Mouse (Mus musculus): ENCODE measurements around the gene Coro7. TPM values are rescaled to one million over a fixed set of nuclear protein-coding genes. Genes with fewer than 3 reads are reported as not detected.

Gene Coro7
- total and polyA plus RNA-seq, 2 experiments from 2014 or later: 28.7 to 31.1 TPM

DNA sequence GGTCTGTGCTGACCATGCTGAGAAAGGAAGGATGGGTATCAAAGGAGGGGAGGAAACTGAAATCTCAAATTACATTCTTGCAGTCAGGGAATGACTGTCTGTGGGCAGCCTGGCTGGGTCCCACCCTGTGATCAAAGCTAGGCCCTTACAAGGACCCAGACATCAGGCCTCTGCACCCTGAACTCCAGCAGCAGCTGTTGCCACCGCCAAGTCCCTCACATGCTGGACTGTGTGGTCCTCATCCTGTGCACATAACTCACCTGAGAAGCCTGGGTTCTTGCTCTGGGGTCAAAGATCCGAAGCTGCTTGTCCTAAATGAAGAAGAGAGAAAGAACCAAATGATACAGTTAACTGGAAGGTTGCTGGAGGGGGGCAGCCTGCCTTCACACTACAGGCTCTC is 18.0 kb downstream of the Coro7 start:
- no peaks in the 10 kb centered on the region for H3K9me3 ChIP-seq (ENCODE audit: low read length)
- 83% methylated on average over 2 of the region's 2 CpGs for WGBS
- no peak overlapping the region for H3K4me3 ChIP-seq (ENCODE audit: low read depth, low read length)

DNA sequence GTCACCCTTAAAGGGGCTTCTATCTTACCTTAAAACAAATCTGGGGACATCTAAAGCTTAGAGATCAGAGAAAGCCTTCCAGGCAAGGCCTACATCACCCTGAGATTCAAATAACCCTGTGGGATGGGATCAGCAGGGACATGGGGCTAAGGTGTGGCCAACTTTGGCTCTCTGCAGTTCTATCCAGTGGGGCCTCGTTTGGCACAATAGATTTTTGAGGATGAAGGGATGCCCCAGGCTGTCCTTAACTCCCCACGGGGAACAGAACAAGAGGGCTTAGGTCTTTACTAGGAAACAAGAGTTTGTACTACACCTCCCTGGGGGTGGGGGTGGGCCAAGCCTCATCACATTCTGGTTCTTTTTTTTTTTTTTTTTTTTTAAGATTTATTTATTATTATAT is 20.3 kb downstream of the Coro7 start:
- H3K4me1 ChIP-seq (ENCODE audit: insufficient read depth, low read length): no peaks in the 10 kb centered on the region
- no peak overlapping the region for H3K4me3 ChIP-seq (ENCODE audit: low read depth, low read length)
- peaks cover 22% of the 10 kb centered on the region for H3K36me3 ChIP-seq (ENCODE audit: insufficient read depth, low read length)
- no peaks in the 10 kb centered on the region for H3K27me3 ChIP-seq (ENCODE audit: insufficient read depth, low read length)
- no peak for ATAC-seq (ENCODE audit: low FRiP score)
- no peak overlapping the region for H3K27ac ChIP-seq (ENCODE audit: low read depth, low read length)
- H3K9ac ChIP-seq (replicated peaks; ENCODE audit: low read length, poor library complexity, severe bottlenecking): no peak overlapping the region
- TF ChIP-seq CTCF (IDR thresholded peaks at IDR 0.05): no peak
- 5% methylated on average over 2 of the region's 2 CpGs for WGBS
- no peak for DNase-seq (ENCODE audit: low spot score)
- no peak overlapping the region for H3K4me2 ChIP-seq (ENCODE audit: low read depth, low read length, poor library complexity, severe bottlenecking)
- no peaks in the 10 kb centered on the region for H3K9me3 ChIP-seq (ENCODE audit: low read length)

More for the DNA sequence above, 18.0 kb downstream of the Coro7 start:
- H3K27ac ChIP-seq (ENCODE audit: low read depth, low read length): no peak overlapping the region
- H3K4me1 ChIP-seq (ENCODE audit: insufficient read depth, low read length): no peaks in the 10 kb centered on the region
- TF ChIP-seq CTCF (IDR thresholded peaks at IDR 0.05): no peak
- H3K27me3 ChIP-seq (ENCODE audit: insufficient read depth, low read length): no peaks in the 10 kb centered on the region
- ATAC-seq (ENCODE audit: low FRiP score) (no peak), DNase-seq (ENCODE audit: low spot score) (no peak)
- H3K9ac ChIP-seq (replicated peaks; ENCODE audit: low read length, poor library complexity, severe bottlenecking): no peak overlapping the region
- peaks cover 13% of the 10 kb centered on the region for H3K36me3 ChIP-seq (ENCODE audit: insufficient read depth, low read length)
- no peak overlapping the region for H3K4me2 ChIP-seq (ENCODE audit: low read depth, low read length, poor library complexity, severe bottlenecking)

DNA sequence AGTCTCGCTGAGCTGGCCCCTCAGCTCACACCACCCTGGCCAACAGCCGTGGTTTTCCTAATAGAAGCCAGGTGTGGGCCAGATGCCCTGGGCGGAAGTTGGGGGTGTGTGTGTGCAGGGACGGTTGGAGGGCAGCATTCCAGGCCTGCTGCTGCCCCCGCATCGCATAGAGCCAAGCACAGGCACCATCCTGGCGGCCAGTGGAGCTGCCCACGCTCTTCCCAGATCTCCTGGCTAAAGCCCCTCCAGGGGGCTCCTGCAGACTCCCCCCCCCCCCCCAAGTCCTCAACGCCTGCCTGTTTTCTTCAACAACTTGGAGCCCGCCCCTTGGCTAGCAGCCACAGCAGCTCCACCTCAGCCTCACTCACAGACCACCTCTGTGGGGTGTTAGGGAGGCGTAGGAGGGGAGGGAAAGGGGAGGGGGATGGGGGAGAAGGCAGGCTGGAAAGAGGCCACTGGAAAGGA is 20.8 kb downstream of the Coro7 start:
- no peak overlapping the region for H3K27ac ChIP-seq (ENCODE audit: low read depth, low read length)
- H3K4me1 ChIP-seq (ENCODE audit: insufficient read depth, low read length): no peaks in the 10 kb centered on the region
- H3K27me3 ChIP-seq (ENCODE audit: insufficient read depth, low read length): no peaks in the 10 kb centered on the region
- no peak for TF ChIP-seq CTCF (IDR thresholded peaks at IDR 0.05)
- H3K9ac ChIP-seq (replicated peaks; ENCODE audit: low read length, poor library complexity, severe bottlenecking): no peak overlapping the region
- no peak overlapping the region for H3K4me3 ChIP-seq (ENCODE audit: low read depth, low read length)
- 27% methylated on average over 11 of the region's 11 CpGs for WGBS
- H3K36me3 ChIP-seq (ENCODE audit: insufficient read depth, low read length): peaks cover 22% of the 10 kb centered on the region; the same call in 1 of the 2 replicates
- H3K9me3 ChIP-seq (ENCODE audit: low read length): no peaks in the 10 kb centered on the region
- ATAC-seq (ENCODE audit: low FRiP score) (no peak), DNase-seq (ENCODE audit: low spot score) (peak; percentile 37)
- no peak overlapping the region for H3K4me2 ChIP-seq (ENCODE audit: low read depth, low read length, poor library complexity, severe bottlenecking)

DNA sequence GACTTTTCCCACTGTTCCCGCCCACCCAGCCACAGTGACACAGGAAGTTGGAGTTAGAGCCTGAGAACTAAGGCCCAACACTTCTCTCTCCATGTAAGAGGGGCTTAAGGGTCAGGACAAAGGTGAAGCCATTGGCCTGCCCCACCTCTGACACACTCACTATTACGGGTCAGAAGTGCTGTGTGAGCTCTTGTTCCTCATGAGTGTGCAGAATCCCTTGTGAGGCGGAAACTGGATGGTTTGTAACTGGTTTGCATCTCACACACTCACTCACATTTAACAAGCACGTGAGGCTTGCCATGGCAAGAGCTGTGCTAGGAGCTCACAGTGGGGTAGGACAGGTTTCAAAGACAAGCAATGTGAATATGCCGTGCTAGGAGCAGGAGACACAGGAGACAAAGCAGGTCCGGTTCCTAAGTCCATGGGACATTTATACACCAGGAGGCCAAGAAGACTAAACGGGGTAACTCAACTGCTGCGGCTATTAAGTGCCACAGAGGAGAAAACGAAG is 23.0 kb downstream of the Coro7 start:
- Histone ChIP-seq H3K27ac (ENCODE audit: low read depth, low read length) (no peak overlapping the region), H3K36me3 (ENCODE audit: insufficient read depth, low read length) (peaks cover 30% of the 10 kb centered on the region; the same call in 1 of the 2 replicates), H3K4me2 (ENCODE audit: low read depth, low read length, poor library complexity, severe bottlenecking) (no peak overlapping the region), H3K9ac (replicated peaks; ENCODE audit: low read length, poor library complexity, severe bottlenecking) (no peak overlapping the region), H3K4me1 (ENCODE audit: insufficient read depth, low read length) (0 out of 2 replicates have a peak, but pooled peaks cover 2% of the 10 kb centered on the region), H3K27me3 (ENCODE audit: insufficient read depth, low read length) (no peaks in the 10 kb centered on the region), H3K9me3 (ENCODE audit: low read length) (no peaks in the 10 kb centered on the region), H3K4me3 (ENCODE audit: low read depth, low read length) (no peak overlapping the region)
- WGBS: 59% methylated on average over 9 of the region's 9 CpGs
- DNase-seq (ENCODE audit: low spot score): no peak
- no peak for TF ChIP-seq CTCF (IDR thresholded peaks at IDR 0.05)
- ATAC-seq (ENCODE audit: low FRiP score): no peak

DNA sequence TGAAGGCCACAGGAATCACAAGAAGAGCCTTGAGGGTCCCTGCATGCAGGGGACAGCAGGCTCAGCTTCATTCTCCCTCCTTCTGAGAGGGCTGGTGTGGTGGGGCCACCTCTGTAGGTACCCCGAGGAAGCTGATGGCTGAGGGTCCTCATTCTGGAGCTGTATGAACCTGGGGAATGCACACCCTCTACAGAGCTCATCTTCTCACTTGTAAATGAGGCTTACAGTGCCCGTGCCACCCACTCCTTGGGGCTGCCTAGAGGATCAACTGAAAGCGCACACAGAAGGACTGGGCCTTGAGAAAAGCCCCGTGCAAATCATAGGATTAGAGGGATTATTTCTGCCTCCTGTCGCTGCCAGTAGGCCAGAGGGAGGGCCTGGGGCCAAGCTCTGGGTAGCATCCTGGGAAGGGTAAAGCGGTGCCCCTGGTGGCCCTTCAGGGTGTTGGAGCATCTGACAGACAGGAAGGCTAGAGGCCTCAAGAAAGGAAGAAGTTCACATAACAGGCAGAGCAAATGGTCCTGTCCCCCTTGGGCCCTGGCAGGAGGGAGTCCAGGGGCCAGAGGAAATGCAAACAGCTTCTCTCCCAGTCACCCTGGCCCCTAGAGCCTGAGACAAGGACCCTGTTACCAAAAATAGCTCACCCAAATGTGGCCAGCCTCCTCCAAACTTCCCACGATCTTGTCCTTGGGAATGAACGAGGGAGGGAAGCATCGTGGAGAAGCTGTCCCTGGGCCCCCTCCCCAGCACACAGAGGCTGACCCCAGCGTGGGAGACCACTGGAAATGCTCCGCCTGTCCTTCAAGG is 23.6 kb downstream of the Coro7 start:
- no peak overlapping the region for H3K4me2 ChIP-seq (ENCODE audit: low read depth, low read length, poor library complexity, severe bottlenecking)
- H3K27me3 ChIP-seq (ENCODE audit: insufficient read depth, low read length): no peaks in the 10 kb centered on the region
- DNase-seq (ENCODE audit: low spot score) (peak; percentile 30), ATAC-seq (ENCODE audit: low FRiP score) (peak; percentile 42; the same call in 1 of the 2 replicates)
- WGBS: 26% methylated on average over 11 of the region's 11 CpGs
- no peak overlapping the region for H3K27ac ChIP-seq (ENCODE audit: low read depth, low read length)
- peak; percentile 44 for TF ChIP-seq CTCF (IDR thresholded peaks at IDR 0.05)
- H3K4me1 ChIP-seq (ENCODE audit: insufficient read depth, low read length): 0 out of 2 replicates have a peak, but pooled peaks cover 2% of the 10 kb centered on the region
- H3K4me3 ChIP-seq (ENCODE audit: low read depth, low read length): no peak overlapping the region
- H3K9me3 ChIP-seq (ENCODE audit: low read length): no peaks in the 10 kb centered on the region
- H3K36me3 ChIP-seq (ENCODE audit: insufficient read depth, low read length): peaks cover 24% of the 10 kb centered on the region; the same call in 1 of the 2 replicates
- no peak overlapping the region for H3K9ac ChIP-seq (replicated peaks; ENCODE audit: low read length, poor library complexity, severe bottlenecking)

DNA sequence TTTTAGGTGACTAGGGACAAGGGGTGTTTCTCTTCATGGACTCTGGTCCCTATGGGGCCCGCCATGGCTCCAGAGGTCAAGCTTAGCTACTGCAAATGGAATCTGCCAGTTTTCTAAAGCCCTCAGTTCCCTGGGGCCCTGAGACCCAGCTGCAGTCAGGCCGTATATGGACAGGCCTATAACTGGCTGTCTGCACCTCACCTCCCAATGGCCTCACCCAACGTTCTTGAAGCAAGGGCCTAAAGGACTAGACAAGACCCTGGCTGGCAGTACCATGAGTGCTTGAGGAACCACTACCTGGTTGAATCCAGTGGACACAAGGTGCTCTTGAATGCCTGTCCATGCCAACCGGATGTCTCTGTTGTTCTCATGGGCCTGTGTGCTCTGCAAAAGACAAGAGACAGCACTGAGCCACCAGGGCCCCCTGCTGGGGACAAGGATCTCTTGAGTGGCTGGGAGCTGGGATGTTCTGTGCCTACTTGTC is 24.3 kb downstream of the Coro7 start:
- no peak for DNase-seq (ENCODE audit: low spot score)
- H3K4me1 ChIP-seq (ENCODE audit: insufficient read depth, low read length): 0 out of 2 replicates have a peak, but pooled peaks cover 2% of the 10 kb centered on the region
- H3K27ac ChIP-seq (ENCODE audit: low read depth, low read length): no peak overlapping the region
- no peak overlapping the region for H3K4me3 ChIP-seq (ENCODE audit: low read depth, low read length)
- H3K4me2 ChIP-seq (ENCODE audit: low read depth, low read length, poor library complexity, severe bottlenecking): no peak overlapping the region
- no peak for ATAC-seq (ENCODE audit: low FRiP score)
- peaks cover 23% of the 10 kb centered on the region; the same call in 1 of the 2 replicates for H3K36me3 ChIP-seq (ENCODE audit: insufficient read depth, low read length)
- no peaks in the 10 kb centered on the region for H3K9me3 ChIP-seq (ENCODE audit: low read length)
- no peak overlapping the region for H3K9ac ChIP-seq (replicated peaks; ENCODE audit: low read length, poor library complexity, severe bottlenecking)
- TF ChIP-seq CTCF (IDR thresholded peaks at IDR 0.05): peak; percentile 49
- 62% methylated on average over 4 of the region's 4 CpGs for WGBS
- no peaks in the 10 kb centered on the region for H3K27me3 ChIP-seq (ENCODE audit: insufficient read depth, low read length)

Measured in midbrain, postnatal 0 days (tissue).